9 mouse cellular contexts compared by ENCODE assay signal in the genomic region with DNA sequence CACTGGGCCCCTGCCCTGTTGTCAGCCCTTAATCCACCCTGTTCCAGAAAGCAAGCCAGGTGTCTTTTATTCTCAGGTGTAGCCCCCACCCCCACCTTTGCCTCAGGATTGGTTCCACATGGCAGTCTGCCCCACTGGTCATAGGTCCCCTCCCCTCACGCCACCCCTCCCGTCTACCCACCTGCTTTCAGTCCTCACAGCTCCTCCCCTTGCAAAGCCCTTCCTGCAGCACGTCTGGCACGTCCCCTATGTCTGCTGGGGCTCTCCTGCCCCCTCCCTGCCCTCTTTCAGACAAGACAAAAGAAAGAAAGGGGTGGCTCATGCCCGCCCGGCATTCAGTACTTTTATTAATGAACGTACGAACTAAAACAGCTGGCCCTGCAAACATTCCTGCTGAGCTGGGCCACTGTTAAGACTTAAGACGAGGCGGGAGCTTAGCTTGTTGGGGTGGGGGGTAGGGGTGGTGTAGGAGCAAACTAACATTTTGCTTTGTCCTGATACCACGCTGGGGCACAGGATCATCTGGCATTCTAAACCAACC. TPM values are rescaled to one million over a fixed set of nuclear protein-coding genes. Genes with fewer than 3 reads are reported as not detected.
A peak's percentile ranks its signal among the peaks of the same experiment; 100 is the strongest.
DNase-seq lines count a peak whose midpoint lies in the region; ATAC-seq lines count a peak whose summit lies in the region.
"Had no signal": no experiment of that assay in that cellular context is flagged by ENCODE, and none has a peak within 500 bp of the region (broad histone marks: within the 10 kb centered on the region; RNA-seq: fewer than 3 reads in every experiment).

No protein-coding gene starts in this region.

- no peak overlapping the region for H3K4me3 ChIP-seq in embryonic facial prominence, embryonic 12.5 days
- no peak overlapping the region for H3K4me3 ChIP-seq in intestine, embryonic 15.5 days (replicated peaks)
- H3K4me3 ChIP-seq in neural tube, embryonic 11.5 days (ENCODE audit: low read depth, low read length) = no peak overlapping the region

- ATAC-seq in embryonic facial prominence, embryonic 12.5 days (ENCODE audit: insufficient number of reproducible peaks, insufficient read depth, low FRiP score, low TSS enrichment) = peak; percentile 62
- peak; percentile 86 for ATAC-seq in intestine, embryonic 15.5 days
- peak; percentile 85 for ATAC-seq in neural tube, embryonic 11.5 days (ENCODE audit: insufficient read depth, low FRiP score, low TSS enrichment)

- peak; percentile 65 for DNase-seq in WW6 (ENCODE audit: low read depth, low spot score)
- DNase-seq in neural tube, embryonic 11.5 days (ENCODE audit: low spot score) = peak; percentile 77
- no peak for DNase-seq in gastrocnemius, postnatal 36 days
- DNase-seq in left cerebral cortex, postnatal 25 days (ENCODE audit: low spot score in 2 of 2) = no peak
- DNase-seq in ovary, postnatal 14 days (ENCODE audit: low spot score) = no peak

- H3K4me1 ChIP-seq in embryonic facial prominence, embryonic 12.5 days = peaks cover 12% of the 10 kb centered on the region; the same call in 1 of the 2 replicates
- peaks cover 11% of the 10 kb centered on the region for H3K4me1 ChIP-seq in intestine, embryonic 15.5 days (replicated peaks)
- peaks cover 7% of the 10 kb centered on the region for H3K4me1 ChIP-seq in neural tube, embryonic 11.5 days (ENCODE audit: control insufficient read depth, insufficient read depth, low read length)

- intact Hi-C loops in gastrocnemius, postnatal 36 days (cut with DNase I) = no loop called here
- intact Hi-C loops in left cerebral cortex, postnatal 25 days (cut with DNase I) = no loop called here

- no peaks in the 10 kb centered on the region for H3K9me3 ChIP-seq in embryonic facial prominence, embryonic 12.5 days
- no peaks in the 10 kb centered on the region for H3K9me3 ChIP-seq in intestine, embryonic 15.5 days
- H3K9me3 ChIP-seq in neural tube, embryonic 11.5 days (ENCODE audit: control insufficient read depth, low read length) = no peaks in the 10 kb centered on the region

- H3K27me3 ChIP-seq in embryonic facial prominence, embryonic 12.5 days = no peaks in the 10 kb centered on the region
- no peaks in the 10 kb centered on the region for H3K27me3 ChIP-seq in intestine, embryonic 15.5 days (replicated peaks)
- H3K27me3 ChIP-seq in neural tube, embryonic 11.5 days (ENCODE audit: control insufficient read depth, insufficient read depth, low read length) = no peaks in the 10 kb centered on the region

- H3K27ac ChIP-seq in embryonic facial prominence, embryonic 12.5 days = peak overlapping the region; percentile 70; the same call in 1 of the 2 replicates
- H3K27ac ChIP-seq in intestine, embryonic 15.5 days = no peak overlapping the region
- H3K27ac ChIP-seq in neural tube, embryonic 11.5 days (ENCODE audit: low read depth, low read length) = peak overlapping the region; percentile 11; the same call in 1 of the 2 replicates
- H3K27ac ChIP-seq: liver, embryonic 14.5 days had no signal

- H3K36me3 ChIP-seq in embryonic facial prominence, embryonic 12.5 days = no peaks in the 10 kb centered on the region
- H3K36me3 ChIP-seq in intestine, embryonic 15.5 days = no peaks in the 10 kb centered on the region
- no peaks in the 10 kb centered on the region for H3K36me3 ChIP-seq in neural tube, embryonic 11.5 days (ENCODE audit: control insufficient read depth, insufficient read depth, low read length)

- H3K4me2 ChIP-seq in embryonic facial prominence, embryonic 12.5 days (replicated peaks) = no peak overlapping the region
- H3K4me2 ChIP-seq in intestine, embryonic 15.5 days (replicated peaks) = no peak overlapping the region
- no peak overlapping the region; the same call in 1 of the 2 replicates for H3K4me2 ChIP-seq in neural tube, embryonic 11.5 days (ENCODE audit: low read depth)

- WGBS in embryonic facial prominence, embryonic 12.5 days = 10% methylated on average over 11 of the region's 11 CpGs
- WGBS in intestine, embryonic 15.5 days = 23% methylated on average over 11 of the region's 11 CpGs
- 7% methylated on average over 11 of the region's 11 CpGs for WGBS in neural tube, embryonic 11.5 days

- no peak overlapping the region for H3K9ac ChIP-seq in embryonic facial prominence, embryonic 12.5 days
- H3K9ac ChIP-seq in intestine, embryonic 15.5 days = no peak overlapping the region
- H3K9ac ChIP-seq in neural tube, embryonic 11.5 days (ENCODE audit: low read length) = peak overlapping the region; percentile 0; the same call in 1 of the 2 replicates
- H3K9ac ChIP-seq: liver, embryonic 14.5 days had no signal

RNA-seq across cellular contexts. Expression of a gene that starts 18.2 kb away (rescaled TPM):
- polyA plus RNA-seq in embryonic facial prominence, embryonic 12.5 days (2016; fragmentation: Nextera tagmentation; extraction: Ambion mirVana) = 429 and 434 TPM in 2 replicates
- polyA plus RNA-seq in intestine, embryonic 15.5 days (2015; fragmentation: Nextera tagmentation; extraction: Ambion mirVana) = 147 and 148 TPM in 2 replicates
- 403 and 422 TPM in 2 replicates for polyA plus RNA-seq in neural tube, embryonic 11.5 days (2014; fragmentation: Nextera tagmentation; extraction: Ambion mirVana)
- total RNA-seq in gastrocnemius, postnatal 36 days (2021) = under 1 TPM; 0.38 to 0.64 TPM
- total RNA-seq in left cerebral cortex, postnatal 25 days (2021) = 10 to 100 TPM; 82.3 to 88.2 TPM
- total RNA-seq: common myeloid progenitor, adult 5-6 weeks had no signal

Comparison
In these comparisons a context has a peak if more than half of its experiments do, and no peak if none do; other contexts are left out.
1. DNase-seq: peak in WW6 (single experiment) and neural tube, embryonic 11.5 days (single experiment); none in gastrocnemius, postnatal 36 days (0 of 2), left cerebral cortex, postnatal 25 days (0 of 2) and ovary, postnatal 14 days (single experiment).
2. Peak in every context shown above with its lines, with median percentiles within 50 percentile points of each other: ATAC-seq.